In the genomic region with DNA sequence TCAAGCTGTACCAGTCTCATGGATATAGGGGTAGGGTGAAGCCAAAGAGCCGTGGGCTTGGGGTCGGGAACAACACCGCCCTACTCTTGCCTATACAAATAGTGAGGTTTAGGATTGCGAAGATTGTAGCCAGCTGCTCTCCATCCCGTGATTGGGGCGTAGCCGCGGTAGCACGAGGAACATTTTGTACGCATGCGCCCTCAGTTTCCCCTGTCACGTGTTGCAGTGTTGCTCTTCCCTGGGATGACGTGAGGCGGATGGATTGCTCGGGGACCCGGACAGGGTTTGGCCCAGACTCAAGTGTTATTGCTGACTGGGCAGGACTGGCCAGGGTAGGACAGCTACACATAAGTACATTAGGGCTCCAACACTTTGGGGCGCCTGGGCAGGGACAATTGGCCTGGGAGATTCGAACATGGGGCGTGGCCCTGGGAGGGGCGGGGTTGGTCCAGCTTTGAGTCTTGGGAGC, we compare ENCODE assay signal across 8 mouse cellular contexts. TPM values are rescaled to one million over a fixed set of nuclear protein-coding genes. Genes with fewer than 3 reads are reported as not detected.
DNase-seq lines count a peak whose midpoint lies in the region; ATAC-seq and TF ChIP-seq lines count a peak whose summit lies in the region.

No protein-coding gene starts in this region.

- peak; percentile 62 for ATAC-seq in erythroid progenitor cell, adult 5-6 weeks (replicated peaks; ENCODE audit: low FRiP score, poor library complexity, severe bottlenecking)
- peak; percentile 84 for ATAC-seq in heart, embryonic 12.5 days (ENCODE audit: insufficient number of reproducible peaks, low FRiP score)
- ATAC-seq in kidney, postnatal 0 days (replicated peaks; ENCODE audit: low FRiP score, low read depth), result peak; percentile 87
- peak; percentile 68 for ATAC-seq in liver, embryonic 11.5 days (replicated peaks; ENCODE audit: low FRiP score)
- peak; percentile 83 for ATAC-seq in stomach, embryonic 14.5 days (ENCODE audit: insufficient number of reproducible peaks, insufficient read depth, low FRiP score, low read depth)

- no peaks in the 10 kb centered on the region for H3K9me3 ChIP-seq in heart, embryonic 12.5 days (replicated peaks)
- H3K9me3 ChIP-seq in kidney, postnatal 0 days (replicated peaks; ENCODE audit: low read length), result no peaks in the 10 kb centered on the region
- no peaks in the 10 kb centered on the region for H3K9me3 ChIP-seq in liver, embryonic 11.5 days (ENCODE audit: control insufficient read depth, low read length)
- no peaks in the 10 kb centered on the region for H3K9me3 ChIP-seq in stomach, embryonic 14.5 days (ENCODE audit: control insufficient read depth, low read depth, low read length)

- WGBS in heart, embryonic 12.5 days, result under 1% methylated on average over 20 of the region's 20 CpGs
- under 1% methylated on average over 20 of the region's 20 CpGs for WGBS in kidney, postnatal 0 days
- WGBS in liver, embryonic 11.5 days, result under 1% methylated on average over 20 of the region's 20 CpGs
- WGBS in stomach, embryonic 14.5 days, result 1% methylated on average over 20 of the region's 20 CpGs

- peak overlapping the region; percentile 98 for H3K27ac ChIP-seq in heart, embryonic 12.5 days (ENCODE audit: poor library complexity, severe bottlenecking)
- peak overlapping the region; percentile 91 for H3K27ac ChIP-seq in kidney, postnatal 0 days
- H3K27ac ChIP-seq in liver, embryonic 11.5 days (ENCODE audit: low read depth, low read length), result peak overlapping the region; percentile 98
- H3K27ac ChIP-seq in stomach, embryonic 14.5 days (ENCODE audit: low read length), result peak overlapping the region; percentile 96

- H3K9ac ChIP-seq in heart, embryonic 12.5 days, result peak overlapping the region; percentile 64
- peak overlapping the region; percentile 8; the same call in 1 of the 2 replicates for H3K9ac ChIP-seq in kidney, postnatal 0 days (ENCODE audit: low read depth, low read length)
- H3K9ac ChIP-seq in liver, embryonic 11.5 days (ENCODE audit: low read depth, low read length), result peak overlapping the region; percentile 64
- H3K9ac ChIP-seq in stomach, embryonic 14.5 days (replicated peaks; ENCODE audit: low read depth, low read length), result no peak overlapping the region

- peaks cover 10% of the 10 kb centered on the region for H3K4me1 ChIP-seq in heart, embryonic 12.5 days (replicated peaks)
- H3K4me1 ChIP-seq in kidney, postnatal 0 days (replicated peaks; ENCODE audit: insufficient read depth, low read length), result no peaks in the 10 kb centered on the region
- H3K4me1 ChIP-seq in liver, embryonic 11.5 days (replicated peaks; ENCODE audit: control insufficient read depth, insufficient read depth, low read length), result peaks cover 11% of the 10 kb centered on the region
- peaks cover 3% of the 10 kb centered on the region; the same call in 1 of the 2 replicates for H3K4me1 ChIP-seq in stomach, embryonic 14.5 days (ENCODE audit: control insufficient read depth, insufficient read depth, low read length)

- peak overlapping the region; percentile 84 for H3K4me2 ChIP-seq in heart, embryonic 12.5 days
- peak overlapping the region; percentile 92 for H3K4me2 ChIP-seq in kidney, postnatal 0 days (ENCODE audit: low read length)
- H3K4me2 ChIP-seq in liver, embryonic 11.5 days, result peak overlapping the region; percentile 99
- peak overlapping the region; percentile 85 for H3K4me2 ChIP-seq in stomach, embryonic 14.5 days (replicated peaks; ENCODE audit: low read depth, low read length)

- TF ChIP-seq CTCF in kidney, postnatal 0 days (IDR thresholded peaks at IDR 0.05; ENCODE audit: low read depth), result no peak

- H3K27me3 ChIP-seq in heart, embryonic 12.5 days (replicated peaks), result no peaks in the 10 kb centered on the region
- no peaks in the 10 kb centered on the region for H3K27me3 ChIP-seq in kidney, postnatal 0 days (ENCODE audit: insufficient read depth, low read length)
- no peaks in the 10 kb centered on the region for H3K27me3 ChIP-seq in liver, embryonic 11.5 days (replicated peaks; ENCODE audit: control insufficient read depth, insufficient read depth, low read length)
- no peaks in the 10 kb centered on the region for H3K27me3 ChIP-seq in stomach, embryonic 14.5 days (ENCODE audit: control insufficient read depth, insufficient read depth, low read length)

- peak overlapping the region; percentile 79 for H3K4me3 ChIP-seq in heart, embryonic 12.5 days
- peak overlapping the region; percentile 87 for H3K4me3 ChIP-seq in kidney, postnatal 0 days (replicated peaks; ENCODE audit: low read depth, low read length)
- H3K4me3 ChIP-seq in liver, embryonic 11.5 days (ENCODE audit: low read depth, low read length), result peak overlapping the region; percentile 87
- H3K4me3 ChIP-seq in stomach, embryonic 14.5 days (ENCODE audit: low read depth, low read length), result peak overlapping the region; percentile 78

- DNase-seq in CD4-positive helper T cell, adult 2 months (ENCODE audit: low read depth, low spot score), result peak; percentile 91
- DNase-seq in brain, embryonic 18.5 days (ENCODE audit: low read depth, low spot score), result peak; percentile 86
- peak; percentile 99 for DNase-seq in kidney, postnatal 0 days (ENCODE audit: low spot score)
- peak; percentile 79 for DNase-seq in liver, embryonic 11.5 days (ENCODE audit: low spot score)
- peak; percentile 91 for DNase-seq in naive thymus-derived CD4-positive, alpha-beta T cell, adult 2 months (ENCODE audit: low read depth)

- H3K36me3 ChIP-seq in heart, embryonic 12.5 days, result no peaks in the 10 kb centered on the region
- H3K36me3 ChIP-seq in kidney, postnatal 0 days (ENCODE audit: insufficient read depth, low read length), result no peaks in the 10 kb centered on the region
- H3K36me3 ChIP-seq in liver, embryonic 11.5 days (ENCODE audit: control insufficient read depth, insufficient read depth, low read length), result no peaks in the 10 kb centered on the region
- H3K36me3 ChIP-seq in stomach, embryonic 14.5 days (ENCODE audit: control insufficient read depth, insufficient read depth, low read length), result no peaks in the 10 kb centered on the region

RNA-seq across cellular contexts. Expression of a gene that starts 0.5 kb away (rescaled TPM):
- 42.8 and 71.4 TPM in 2 replicates for total RNA-seq in erythroid progenitor cell, adult 5-6 weeks (2015; ENCODE audit: low replicate concordance)
- total RNA-seq in erythroid progenitor cell, adult 5-6 weeks (2017; ENCODE audit: low replicate concordance), result 26.2 and 31.1 TPM in 2 replicates
- 9.3 and 9.9 TPM in 2 replicates for polyA plus RNA-seq in heart, embryonic 12.5 days (2016; fragmentation: Nextera tagmentation; extraction: Ambion mirVana)
- 2.7 and 3.4 TPM in 2 replicates for polyA plus RNA-seq in kidney, postnatal 0 days (2015; fragmentation: Nextera tagmentation; extraction: Ambion mirVana)
- 15.3 and 16.0 TPM in 2 replicates for polyA plus RNA-seq in liver, embryonic 11.5 days (2014; fragmentation: Nextera tagmentation; extraction: Ambion mirVana)
- polyA plus RNA-seq in stomach, embryonic 14.5 days (2014; fragmentation: Nextera tagmentation; extraction: Ambion mirVana), result 7.9 and 9.8 TPM in 2 replicates

RNA-seq across cellular contexts. Expression of a gene that starts 0.8 kb away (rescaled TPM):
- not detected in 2 replicates for total RNA-seq in erythroid progenitor cell, adult 5-6 weeks (2015; ENCODE audit: low replicate concordance)
- not detected in 2 replicates for total RNA-seq in erythroid progenitor cell, adult 5-6 weeks (2017; ENCODE audit: low replicate concordance)
- polyA plus RNA-seq in heart, embryonic 12.5 days (2016; fragmentation: Nextera tagmentation; extraction: Ambion mirVana), result 0.27 and 0.32 TPM in 2 replicates
- 0.11 and 0.27 TPM in 2 replicates for polyA plus RNA-seq in kidney, postnatal 0 days (2015; fragmentation: Nextera tagmentation; extraction: Ambion mirVana)
- not detected in 2 replicates for polyA plus RNA-seq in liver, embryonic 11.5 days (2014; fragmentation: Nextera tagmentation; extraction: Ambion mirVana)
- 0.25 and 0.34 TPM in 2 replicates for polyA plus RNA-seq in stomach, embryonic 14.5 days (2014; fragmentation: Nextera tagmentation; extraction: Ambion mirVana)

RNA-seq across cellular contexts. Expression of a gene that starts 10.8 kb away (rescaled TPM):
- total RNA-seq in erythroid progenitor cell, adult 5-6 weeks (2015; ENCODE audit: low replicate concordance), result not detected in 2 replicates
- total RNA-seq in erythroid progenitor cell, adult 5-6 weeks (2017; ENCODE audit: low replicate concordance), result not detected in 2 replicates
- 17.2 and 20.2 TPM in 2 replicates for polyA plus RNA-seq in heart, embryonic 12.5 days (2016; fragmentation: Nextera tagmentation; extraction: Ambion mirVana)
- polyA plus RNA-seq in kidney, postnatal 0 days (2015; fragmentation: Nextera tagmentation; extraction: Ambion mirVana), result 22.7 and 23.3 TPM in 2 replicates
- 16.3 and 17.6 TPM in 2 replicates for polyA plus RNA-seq in liver, embryonic 11.5 days (2014; fragmentation: Nextera tagmentation; extraction: Ambion mirVana)
- polyA plus RNA-seq in stomach, embryonic 14.5 days (2014; fragmentation: Nextera tagmentation; extraction: Ambion mirVana), result 52.8 and 53.9 TPM in 2 replicates

RNA-seq across cellular contexts. Expression of a gene that starts 27.8 kb away (rescaled TPM):
- total RNA-seq in erythroid progenitor cell, adult 5-6 weeks (2015; ENCODE audit: low replicate concordance), result 2.5 and 11.3 TPM in 2 replicates
- 4.2 TPM in 1 of 2 replicates, not detected in the other for total RNA-seq in erythroid progenitor cell, adult 5-6 weeks (2017; ENCODE audit: low replicate concordance)
- polyA plus RNA-seq in heart, embryonic 12.5 days (2016; fragmentation: Nextera tagmentation; extraction: Ambion mirVana), result 56.8 and 59.0 TPM in 2 replicates
- 95.3 and 101 TPM in 2 replicates for polyA plus RNA-seq in kidney, postnatal 0 days (2015; fragmentation: Nextera tagmentation; extraction: Ambion mirVana)
- polyA plus RNA-seq in liver, embryonic 11.5 days (2014; fragmentation: Nextera tagmentation; extraction: Ambion mirVana), result 38.7 and 43.4 TPM in 2 replicates
- polyA plus RNA-seq in stomach, embryonic 14.5 days (2014; fragmentation: Nextera tagmentation; extraction: Ambion mirVana), result 70.1 and 76.2 TPM in 2 replicates

RNA-seq across cellular contexts. Expression of a gene that starts 33.9 kb away (rescaled TPM):
- total RNA-seq in erythroid progenitor cell, adult 5-6 weeks (2015; ENCODE audit: low replicate concordance), result not detected in 2 replicates
- not detected in 2 replicates for total RNA-seq in erythroid progenitor cell, adult 5-6 weeks (2017; ENCODE audit: low replicate concordance)
- polyA plus RNA-seq in heart, embryonic 12.5 days (2016; fragmentation: Nextera tagmentation; extraction: Ambion mirVana), result 18.4 and 19.5 TPM in 2 replicates
- 79.0 and 88.4 TPM in 2 replicates for polyA plus RNA-seq in kidney, postnatal 0 days (2015; fragmentation: Nextera tagmentation; extraction: Ambion mirVana)
- 25.6 and 28.9 TPM in 2 replicates for polyA plus RNA-seq in liver, embryonic 11.5 days (2014; fragmentation: Nextera tagmentation; extraction: Ambion mirVana)
- 49.0 and 53.2 TPM in 2 replicates for polyA plus RNA-seq in stomach, embryonic 14.5 days (2014; fragmentation: Nextera tagmentation; extraction: Ambion mirVana)

Comparison
In these comparisons a context has a peak if more than half of its experiments do, and no peak if none do; other contexts are left out.
1. Peak in every context shown above with its lines: DNase-seq, ATAC-seq, H3K4me3 ChIP-seq and H3K27ac ChIP-seq.